Mouse (Mus musculus): Measurements from ENCODE around the gene Fen1. TPM values are rescaled to one million over a fixed set of nuclear protein-coding genes. Genes with fewer than 3 reads are reported as not detected.

Gene Fen1
- total RNA-seq, 1 experiment from 2014 or later, result 41.9 TPM

DNA sequence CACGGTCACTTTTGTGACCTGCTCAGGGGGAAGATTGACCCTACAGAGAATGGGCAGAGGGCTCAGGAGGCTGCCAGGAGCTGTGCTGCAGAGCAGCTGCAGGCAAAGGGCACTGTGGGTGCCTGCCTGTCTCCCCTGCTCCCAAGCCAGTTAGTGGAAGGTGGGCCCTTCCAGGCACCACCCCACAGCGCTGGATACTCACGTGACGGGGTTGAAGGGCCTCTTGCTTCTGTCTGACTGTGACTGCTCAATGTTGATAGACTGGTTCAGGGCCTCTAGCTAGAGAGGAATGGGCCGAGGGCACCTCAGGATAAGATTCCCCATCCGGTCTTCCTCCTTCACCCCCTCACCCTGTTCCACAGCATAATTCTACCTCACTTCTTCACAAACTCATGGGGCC, 15.6 kb upstream of the Fen1 start:
- no peak for ATAC-seq (replicated peaks; ENCODE audit: insufficient number of reproducible peaks, low FRiP score, low TSS enrichment, poor library complexity, severe bottlenecking)

DNA sequence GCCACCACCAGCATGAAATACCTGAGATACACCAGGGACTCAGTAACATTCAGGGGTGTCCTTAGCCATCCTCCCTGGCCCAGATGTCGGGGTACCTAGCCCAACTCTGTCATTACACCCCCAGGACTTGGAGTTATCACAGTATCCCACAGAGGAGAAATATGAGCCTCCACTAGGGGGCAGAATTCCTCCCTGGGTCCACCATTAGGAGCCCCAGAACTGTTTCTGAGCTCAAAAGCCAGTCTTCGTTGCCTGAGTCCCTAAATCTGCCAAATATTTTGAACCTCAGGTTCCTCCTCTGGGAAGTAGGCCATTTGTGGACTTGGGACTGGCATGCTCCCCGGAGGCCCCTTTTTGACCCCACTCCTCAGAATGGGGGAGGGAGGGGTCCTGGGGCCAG, 15.1 kb upstream of the Fen1 start:
- ATAC-seq (replicated peaks; ENCODE audit: insufficient number of reproducible peaks, low FRiP score, low TSS enrichment, poor library complexity, severe bottlenecking), result no peak

DNA sequence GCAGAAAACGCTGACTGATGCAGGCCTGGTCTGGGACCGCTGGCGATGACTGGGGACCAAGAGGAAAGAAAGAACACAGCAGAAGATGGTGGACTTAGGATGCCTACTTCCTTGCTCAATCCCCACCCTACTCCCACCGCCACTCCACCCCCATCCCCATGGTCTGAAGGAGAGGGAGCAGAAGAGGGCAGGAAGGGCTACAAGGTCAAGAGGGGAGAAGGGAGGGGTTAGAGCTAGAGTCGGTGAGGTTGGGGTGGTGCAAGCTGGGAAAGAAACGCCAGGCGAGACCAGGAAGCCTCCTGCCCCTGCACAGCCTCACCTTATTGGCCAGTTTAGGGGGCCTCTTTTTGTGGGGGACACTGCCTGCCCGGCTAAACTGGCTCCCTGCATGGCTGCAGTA, 12.1 kb upstream of the Fen1 start:
- ATAC-seq (replicated peaks; ENCODE audit: insufficient number of reproducible peaks, low FRiP score, low TSS enrichment, poor library complexity, severe bottlenecking), result no peak

DNA sequence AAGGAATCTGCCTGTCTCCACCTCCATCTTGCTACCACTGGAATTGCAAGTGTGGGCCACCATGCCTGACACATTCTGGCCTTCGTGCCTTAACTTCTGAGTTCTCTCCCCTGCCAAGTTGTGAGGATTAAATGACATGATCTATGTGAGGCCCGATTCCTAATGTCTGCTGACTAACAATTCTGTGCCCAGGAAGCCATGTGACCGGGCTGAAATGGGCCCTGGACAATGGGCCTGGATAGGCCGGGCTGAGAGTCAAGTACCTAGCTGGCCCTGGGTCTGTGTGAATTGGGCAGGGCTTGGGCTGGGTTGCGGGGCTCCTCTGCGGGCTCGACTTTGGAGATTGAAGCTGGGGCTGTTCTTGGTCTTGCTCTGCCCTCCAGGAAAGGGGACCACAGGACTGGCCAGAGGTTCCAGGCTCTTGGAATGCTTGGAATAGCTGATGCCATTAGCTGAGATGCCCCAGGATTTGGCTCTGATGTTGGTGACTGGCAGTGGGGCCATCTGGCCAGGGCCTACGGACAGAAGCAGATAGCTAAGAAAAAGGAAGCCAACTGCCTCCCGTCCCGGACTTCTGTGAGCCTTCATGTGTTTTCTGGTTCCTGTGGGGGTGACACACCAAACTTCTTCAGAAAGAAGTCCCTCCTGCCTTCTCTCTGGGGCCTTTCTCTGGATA, 10.0 kb upstream of the Fen1 start:
- no peak for ATAC-seq (replicated peaks; ENCODE audit: insufficient number of reproducible peaks, low FRiP score, low TSS enrichment, poor library complexity, severe bottlenecking)

DNA sequence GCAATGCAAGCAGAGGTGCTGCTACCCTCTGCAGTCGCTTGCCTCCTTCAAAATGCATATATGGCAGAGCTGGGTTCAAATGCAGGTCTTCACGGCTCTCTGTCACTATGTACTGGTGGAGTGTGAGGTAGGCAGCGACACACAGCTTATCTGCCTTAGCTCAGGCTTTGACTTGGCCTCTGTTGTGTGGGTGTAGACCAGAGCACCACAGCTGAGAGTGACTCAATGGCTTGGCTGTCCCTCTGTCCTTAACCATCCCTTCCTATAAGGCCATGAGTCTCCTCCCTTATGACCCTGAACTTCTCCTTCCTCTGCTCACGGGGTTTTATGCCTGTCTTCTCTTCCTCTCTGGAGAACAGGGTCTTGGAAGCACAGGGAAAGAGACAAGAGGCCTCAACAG, 6.9 kb upstream of the Fen1 start:
- no peak for ATAC-seq (replicated peaks; ENCODE audit: insufficient number of reproducible peaks, low FRiP score, low TSS enrichment, poor library complexity, severe bottlenecking)

DNA sequence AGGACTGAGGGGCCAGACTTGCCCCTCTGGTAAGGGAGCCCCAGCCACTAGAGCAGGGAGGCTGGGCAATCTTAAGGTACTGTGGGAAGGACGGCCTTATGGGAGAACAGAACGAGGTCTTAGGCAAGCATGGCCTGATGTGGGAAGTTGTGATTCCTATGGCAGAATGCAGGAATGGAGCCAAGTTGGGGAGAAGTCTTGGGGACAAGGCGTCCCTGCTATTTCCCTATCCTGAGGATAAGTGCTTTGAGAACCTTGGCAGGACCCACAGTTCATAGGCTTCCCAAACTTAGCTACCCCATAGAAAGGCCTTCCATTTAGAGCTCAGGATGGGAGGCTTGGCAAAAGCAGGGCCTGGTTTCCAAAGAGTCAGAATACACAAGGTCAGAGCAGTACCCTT, 4.9 kb upstream of the Fen1 start:
- ATAC-seq (replicated peaks; ENCODE audit: insufficient number of reproducible peaks, low FRiP score, low TSS enrichment, poor library complexity, severe bottlenecking), result no peak

DNA sequence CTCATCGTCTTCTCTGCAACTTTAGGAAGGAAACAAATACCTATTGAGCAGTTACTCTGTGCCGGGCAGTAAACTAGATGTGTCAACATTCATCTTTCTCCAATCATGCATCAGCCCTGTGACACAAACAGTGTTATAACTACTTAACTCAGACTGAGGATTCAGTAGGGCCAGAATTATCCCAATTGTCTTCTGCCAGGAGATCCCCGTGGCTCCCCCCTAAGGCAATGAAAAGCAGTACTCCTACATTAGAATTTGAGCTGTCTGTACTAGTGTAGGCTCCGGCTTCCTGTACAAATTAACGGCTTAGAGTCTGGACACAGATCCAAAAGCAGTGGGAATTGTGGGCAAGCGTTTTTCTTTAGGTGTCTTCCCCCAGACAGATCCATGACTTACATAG, 1.1 kb upstream of the Fen1 start:
- no peak for ATAC-seq (replicated peaks; ENCODE audit: insufficient number of reproducible peaks, low FRiP score, low TSS enrichment, poor library complexity, severe bottlenecking)

DNA sequence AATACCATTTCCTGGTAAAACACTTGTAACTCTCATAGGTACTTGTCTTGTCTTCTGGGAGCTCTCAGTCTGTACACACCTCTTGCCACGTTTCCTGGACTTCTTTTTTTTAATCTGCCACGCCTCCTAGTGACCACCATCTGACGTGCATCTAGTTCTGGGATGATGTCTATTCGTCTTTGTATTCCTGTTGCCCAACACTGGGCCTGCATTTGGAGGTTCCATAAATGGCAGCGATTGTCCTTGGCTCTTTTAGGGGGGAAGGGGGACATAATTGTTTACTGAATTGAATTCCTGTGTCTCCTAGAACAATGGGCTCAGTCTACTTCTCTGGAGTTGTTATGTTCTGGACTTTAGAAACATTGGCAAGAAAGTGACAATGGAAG, 640 bp upstream of the Fen1 start:
- ATAC-seq (replicated peaks; ENCODE audit: insufficient number of reproducible peaks, low FRiP score, low TSS enrichment, poor library complexity, severe bottlenecking), result no peak

DNA sequence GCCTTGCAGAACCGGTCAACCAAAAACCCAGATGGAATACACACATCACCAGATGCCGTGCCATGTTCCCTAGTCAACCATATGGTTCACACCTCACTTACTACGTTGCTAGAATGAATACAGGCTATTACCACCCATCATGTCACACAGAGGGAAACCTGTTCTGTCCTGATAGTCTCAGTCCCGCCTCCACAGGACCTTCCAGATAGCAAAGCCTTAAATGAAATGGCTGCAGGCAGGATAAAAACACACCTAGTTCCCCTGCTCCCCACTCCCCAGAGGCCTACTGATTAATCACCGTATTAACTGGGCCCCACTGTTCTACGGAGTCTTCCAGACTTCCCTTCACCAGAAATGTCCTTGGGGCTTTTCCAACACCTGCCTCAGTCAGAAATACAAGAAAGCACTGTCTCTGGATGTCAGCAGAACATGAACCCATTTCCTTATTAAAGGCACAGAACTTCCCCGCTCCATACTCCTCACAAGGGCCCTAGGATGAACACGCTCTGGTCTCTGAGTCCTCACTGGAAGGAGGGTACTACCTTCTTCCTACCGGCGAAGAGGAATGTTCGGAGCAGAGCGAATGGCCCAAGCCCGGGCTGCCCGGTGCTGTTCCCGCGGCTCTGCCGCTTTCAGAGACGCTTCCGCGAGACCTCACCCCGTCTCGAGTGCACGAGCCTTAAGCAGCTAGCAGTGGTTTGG, 672 bp downstream of the Fen1 start:
- no peak; the same call in 1 of the 2 replicates for ATAC-seq (replicated peaks; ENCODE audit: insufficient number of reproducible peaks, low FRiP score, low TSS enrichment, poor library complexity, severe bottlenecking)

DNA sequence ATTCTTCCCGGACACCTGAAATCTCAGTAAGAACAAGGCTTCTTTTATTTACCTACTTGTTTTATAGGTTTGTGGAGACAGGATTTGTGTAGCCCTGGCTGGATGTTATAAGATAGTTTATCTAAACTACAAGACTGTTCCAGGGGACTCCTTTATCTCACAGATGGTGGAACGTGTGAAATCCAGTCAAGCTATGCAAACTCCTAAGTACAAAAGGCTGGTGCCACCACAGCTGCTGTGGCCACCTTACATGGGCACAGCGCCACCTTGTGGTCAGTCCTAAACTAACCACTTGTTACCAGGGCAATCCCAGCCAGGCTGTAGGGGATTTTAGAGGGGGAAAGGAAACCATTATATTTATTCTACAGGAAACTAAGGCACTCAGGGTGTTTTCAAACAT, 5.2 kb downstream of the Fen1 start:
- ATAC-seq (replicated peaks; ENCODE audit: insufficient number of reproducible peaks, low FRiP score, low TSS enrichment, poor library complexity, severe bottlenecking), result peak; percentile 67; the same call in 1 of the 2 replicates

DNA sequence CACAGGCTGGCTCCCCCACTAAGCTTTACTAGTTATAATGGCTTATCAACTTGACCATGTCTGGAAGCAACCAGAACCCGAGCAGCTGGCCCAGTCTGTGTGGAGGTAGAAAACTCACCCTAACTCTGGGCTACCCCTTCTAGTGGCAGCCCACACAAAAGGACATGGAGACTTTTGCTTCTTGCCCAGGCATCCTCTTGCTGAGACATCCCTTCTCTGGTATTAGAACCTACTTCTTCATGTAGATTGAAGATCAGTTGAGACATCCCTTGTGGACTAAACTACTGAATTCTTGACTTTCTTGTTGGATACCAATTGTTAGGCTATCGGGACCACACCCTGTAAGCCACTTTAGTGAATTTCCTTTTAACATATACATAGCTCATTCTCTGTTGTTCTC, 5.7 kb downstream of the Fen1 start:
- no peak for ATAC-seq (replicated peaks; ENCODE audit: insufficient number of reproducible peaks, low FRiP score, low TSS enrichment, poor library complexity, severe bottlenecking)

DNA sequence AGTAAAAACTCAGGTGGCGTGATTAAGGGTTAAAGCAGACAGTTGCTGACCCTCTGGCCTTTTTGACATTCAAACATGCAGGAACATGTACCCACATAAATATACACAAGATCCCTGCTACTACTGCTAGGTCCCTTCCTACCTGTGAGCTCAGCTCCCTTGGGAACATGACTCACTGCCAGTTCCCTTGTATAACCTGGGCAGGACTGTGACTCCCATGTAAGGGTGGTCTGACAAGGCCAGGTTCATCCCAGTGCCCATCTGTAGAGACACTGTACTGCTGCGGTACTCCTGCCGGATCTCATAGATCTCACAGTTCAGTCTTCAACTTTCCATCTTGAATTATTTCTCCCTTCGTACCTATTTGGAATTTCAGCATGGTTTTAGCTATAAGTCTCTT, 6.8 kb downstream of the Fen1 start:
- ATAC-seq (replicated peaks; ENCODE audit: insufficient number of reproducible peaks, low FRiP score, low TSS enrichment, poor library complexity, severe bottlenecking), result no peak

DNA sequence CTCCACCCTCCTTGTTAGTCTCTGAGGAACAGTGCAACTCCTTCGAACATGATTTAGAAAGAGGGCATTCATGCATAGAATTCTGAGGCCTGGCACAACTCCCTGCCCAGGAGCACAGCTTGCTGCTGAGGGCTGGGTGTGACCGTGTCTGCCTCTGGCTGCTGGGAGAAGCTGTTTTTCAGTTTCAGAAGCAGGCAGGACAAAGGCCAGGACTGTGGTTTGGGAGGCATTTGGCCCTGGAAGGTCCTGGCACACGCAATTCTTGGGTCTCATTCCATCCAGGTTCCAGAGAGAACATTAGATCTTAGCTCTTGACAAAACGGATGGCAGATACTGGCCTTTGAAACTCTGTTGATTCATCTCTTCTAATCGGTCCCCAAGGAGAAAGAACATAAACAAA, 8.7 kb downstream of the Fen1 start:
- no peak for ATAC-seq (replicated peaks; ENCODE audit: insufficient number of reproducible peaks, low FRiP score, low TSS enrichment, poor library complexity, severe bottlenecking)

DNA sequence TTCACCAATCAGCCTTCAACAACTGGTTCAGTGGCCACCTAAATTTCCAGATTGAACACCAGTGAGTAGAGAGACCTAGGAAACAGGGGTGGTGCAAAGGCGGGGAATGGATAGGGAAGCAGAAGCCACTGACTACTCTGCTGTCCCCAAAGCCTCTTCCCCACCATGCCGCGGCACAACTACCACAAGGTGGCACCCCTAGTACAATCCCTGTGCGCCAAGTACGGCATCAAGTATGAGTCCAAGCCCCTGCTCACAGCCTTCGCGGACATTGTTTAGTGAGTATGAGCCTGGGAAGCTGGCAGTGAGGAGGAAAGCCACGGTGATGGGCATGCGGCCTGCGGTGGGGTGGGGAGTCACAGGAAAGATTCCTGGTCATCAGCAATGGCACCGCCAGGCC, 9.6 kb downstream of the Fen1 start:
- no peak for ATAC-seq (replicated peaks; ENCODE audit: insufficient number of reproducible peaks, low FRiP score, low TSS enrichment, poor library complexity, severe bottlenecking)

DNA sequence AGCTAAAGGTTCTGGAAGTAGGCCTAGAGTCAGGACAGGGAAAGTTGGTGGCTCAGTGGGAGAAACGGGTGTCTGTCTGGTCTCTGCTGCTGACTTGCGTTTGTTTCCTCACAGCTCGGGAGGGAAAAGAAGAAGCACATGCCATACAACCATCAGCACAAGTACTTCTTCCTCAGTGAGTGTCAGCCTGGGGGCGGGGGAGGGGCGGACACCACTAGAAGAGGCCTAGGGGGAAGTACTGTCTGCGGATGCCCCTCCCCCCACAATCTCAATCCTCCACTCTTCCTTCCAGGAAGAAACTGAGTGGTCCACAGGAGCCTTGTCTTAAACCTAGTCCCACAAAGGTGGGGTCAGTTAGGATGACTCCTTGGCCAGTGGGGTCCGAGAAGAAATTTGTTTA, 12.6 kb downstream of the Fen1 start:
- peak; percentile 68 for ATAC-seq (replicated peaks; ENCODE audit: insufficient number of reproducible peaks, low FRiP score, low TSS enrichment, poor library complexity, severe bottlenecking)

DNA sequence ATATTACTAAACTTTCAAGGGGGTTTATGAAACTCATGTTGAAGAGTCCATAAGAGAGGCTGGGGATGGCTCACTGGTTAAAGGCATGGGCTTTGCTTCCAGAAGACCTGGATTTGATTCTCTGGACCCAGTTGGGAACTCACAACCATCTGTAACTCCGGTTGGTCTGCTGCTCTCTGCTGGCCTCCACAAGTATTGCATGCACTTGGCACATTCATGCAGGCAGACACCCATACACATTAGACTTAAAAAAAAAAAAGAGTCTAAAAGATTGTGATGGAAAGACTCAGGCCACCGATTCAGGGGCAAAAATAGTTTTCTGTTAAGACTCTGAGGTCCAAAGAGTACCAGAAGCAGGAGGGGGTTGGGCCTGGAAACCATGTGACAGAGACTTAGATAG, 13.2 kb downstream of the Fen1 start:
- no peak for ATAC-seq (replicated peaks; ENCODE audit: insufficient number of reproducible peaks, low FRiP score, low TSS enrichment, poor library complexity, severe bottlenecking)

DNA sequence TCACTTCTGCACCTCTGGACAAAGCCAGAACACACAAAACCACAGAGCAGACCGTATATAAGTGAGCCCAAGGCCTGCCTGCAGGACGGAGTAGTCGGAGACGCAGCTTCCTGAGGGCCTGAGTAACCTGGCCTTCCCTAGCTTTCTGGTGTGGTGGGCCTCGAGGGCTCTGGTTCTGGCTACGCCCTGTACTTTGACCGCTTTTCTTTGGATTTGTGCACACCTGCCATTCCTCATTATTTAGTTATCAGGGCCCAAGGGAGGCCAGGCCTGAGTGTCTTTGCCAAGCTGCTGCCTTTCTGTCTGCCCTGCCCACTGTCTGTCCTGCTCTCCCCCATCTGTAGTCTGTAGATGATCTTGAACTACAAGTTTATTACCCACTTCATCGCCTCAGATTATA, 14.0 kb downstream of the Fen1 start:
- ATAC-seq (replicated peaks; ENCODE audit: insufficient number of reproducible peaks, low FRiP score, low TSS enrichment, poor library complexity, severe bottlenecking), result no peak

DNA sequence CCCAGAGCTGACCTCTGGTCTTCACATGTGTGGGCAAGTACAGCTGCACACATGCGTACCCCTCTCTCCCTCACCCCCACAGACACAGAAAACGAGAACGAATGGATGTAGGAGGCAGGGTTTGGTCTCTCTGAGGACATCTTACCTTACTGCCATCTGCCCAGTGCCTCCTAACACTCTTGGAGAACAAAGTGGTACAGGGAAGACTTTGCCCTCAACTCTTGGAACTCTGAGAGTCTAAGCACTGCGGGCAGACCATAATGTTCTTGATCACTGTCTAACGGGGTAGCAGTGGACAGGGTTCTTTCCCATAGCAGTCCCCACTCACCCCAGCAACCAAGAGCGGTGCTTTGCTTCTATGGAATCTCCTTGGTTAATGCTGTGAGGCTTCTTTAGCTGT, 14.9 kb downstream of the Fen1 start:
- ATAC-seq (replicated peaks; ENCODE audit: insufficient number of reproducible peaks, low FRiP score, low TSS enrichment, poor library complexity, severe bottlenecking), result no peak

DNA sequence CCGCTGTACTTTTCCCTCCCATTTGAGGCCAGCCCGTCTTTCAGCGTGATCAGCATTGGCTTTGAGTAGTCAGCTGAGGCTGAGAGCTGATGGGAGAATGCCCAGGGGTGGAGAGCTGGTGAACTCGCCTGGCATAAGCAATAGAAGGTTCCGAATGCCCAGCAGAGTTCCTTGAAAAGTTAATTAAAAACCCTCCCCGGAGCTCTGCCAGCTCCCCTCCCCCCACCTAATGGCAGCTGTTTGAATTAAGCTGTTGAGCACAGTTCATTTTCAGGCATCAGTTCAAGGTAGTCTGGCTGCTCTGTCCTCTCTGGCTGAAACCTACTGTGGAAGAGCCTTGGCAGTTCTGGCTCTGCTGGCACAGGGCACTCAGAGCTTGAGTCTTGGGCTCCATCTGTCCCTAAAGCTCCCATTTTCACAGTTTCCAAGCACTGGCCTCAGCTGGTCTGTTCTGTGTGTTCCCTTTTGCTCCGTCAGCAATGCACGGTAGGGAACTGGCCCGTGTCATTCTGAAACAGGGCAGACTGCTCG, 15.6 kb downstream of the Fen1 start:
- ATAC-seq (replicated peaks; ENCODE audit: insufficient number of reproducible peaks, low FRiP score, low TSS enrichment, poor library complexity, severe bottlenecking), result no peak

DNA sequence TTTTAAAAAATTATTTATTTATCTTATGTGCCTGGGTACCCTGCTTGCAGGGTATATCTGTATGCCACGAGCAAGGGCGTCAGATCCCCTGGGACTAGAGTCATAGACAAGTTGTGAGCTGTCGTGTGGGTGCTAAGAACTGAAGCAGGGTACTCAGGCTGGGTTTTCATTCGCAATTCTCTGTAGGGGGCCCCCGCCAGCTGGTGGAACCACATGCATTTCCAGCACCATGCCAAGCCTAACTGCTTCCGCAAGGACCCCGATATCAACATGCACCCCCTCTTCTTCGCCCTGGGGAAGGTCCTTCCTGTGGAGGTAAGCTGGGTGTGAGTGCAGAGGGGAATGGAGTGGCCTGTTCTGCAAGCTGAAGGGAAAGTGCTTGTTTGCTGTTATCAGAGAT, 17.4 kb downstream of the Fen1 start:
- ATAC-seq (replicated peaks; ENCODE audit: insufficient number of reproducible peaks, low FRiP score, low TSS enrichment, poor library complexity, severe bottlenecking), result no peak

All from monocyte, adult 5-6 weeks (primary cell).